Mouse (Mus musculus): ENCODE results near the gene Gm9495.

DNA sequence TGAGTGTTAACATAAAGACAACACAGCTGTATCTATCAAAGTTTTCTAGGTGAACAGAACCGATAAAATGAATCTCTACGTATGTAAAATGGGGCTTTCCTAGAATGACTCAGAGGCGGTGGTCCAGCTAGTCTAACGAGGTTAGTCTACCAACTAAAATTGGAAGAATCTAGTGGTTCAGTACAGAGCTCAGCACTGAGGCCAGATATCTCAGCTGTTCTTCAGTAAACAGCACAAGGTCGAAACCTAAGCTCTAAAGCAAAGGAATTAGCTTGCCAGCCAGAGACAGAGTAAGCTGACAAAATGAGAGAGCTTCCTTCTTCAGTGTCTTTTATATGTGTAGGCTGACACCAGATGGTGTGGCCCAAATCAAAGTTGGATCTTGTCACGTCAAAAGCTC, 57.2 kb downstream of the Gm9495 start:
- TF ChIP-seq POLR2A (IDR thresholded peaks at IDR 0.05; ENCODE audit: insufficient read depth, low read length) = no peak
- TF ChIP-seq CTCF (IDR thresholded peaks at IDR 0.05; ENCODE audit: low read depth, low read length) = no peak
- no peak for TF ChIP-seq EP300 (IDR thresholded peaks at IDR 0.05; ENCODE audit: insufficient read depth, low read depth, low read length)

All from ES-Bruce4 (cell line).